Mouse (Mus musculus): Measurements from ENCODE around the gene Cdk5rap3.

GRCm38 (mm10) chr11:96933562-96934276 lies 17.4 kb upstream of the Cdk5rap3 start:
- no peak for TF ChIP-seq MAZ (IDR thresholded peaks at IDR 0.05; ENCODE audit: low read depth, low read length)
- TF ChIP-seq HCFC1 (IDR thresholded peaks at IDR 0.05; ENCODE audit: low read depth, low read length) = no peak
- TF ChIP-seq POLR2A (IDR thresholded peaks at IDR 0.05; ENCODE audit: control insufficient read depth in 1 of 2, insufficient read depth in 1 of 2, low read depth in 1 of 2, low read length in 2 of 2, poor library complexity in 1 of 2) = no peak
- TF ChIP-seq TCF12 (IDR thresholded peaks at IDR 0.05; ENCODE audit: low read depth, low read length) = no peak
- TF ChIP-seq TBP (IDR thresholded peaks at IDR 0.05; ENCODE audit: low read depth, low read length) = no peak
- no peak for TF ChIP-seq CTCF (IDR thresholded peaks at IDR 0.05 in 2 of 3, conservative IDR thresholded peaks at IDR 0.05 in 1 of 3; ENCODE audit: control insufficient read depth in 1 of 3, insufficient read depth in 1 of 3, low read depth in 2 of 3, low read length in 3 of 3, poor library complexity in 1 of 3, severe bottlenecking in 1 of 3)
- TF ChIP-seq MYC (IDR thresholded peaks at IDR 0.05; ENCODE audit: low read depth, low read length) = no peak
- no peak for TF ChIP-seq UBTF (IDR thresholded peaks at IDR 0.05; ENCODE audit: borderline replicate concordance, insufficient read depth, low read depth, low read length)
- TF ChIP-seq POLR2AphosphoS2 (IDR thresholded peaks at IDR 0.05; ENCODE audit: low read length) = no peak
- no peak for TF ChIP-seq E2F4 (IDR thresholded peaks at IDR 0.05; ENCODE audit: borderline replicate concordance, low read depth, low read length)
- TF ChIP-seq RAD21 (IDR thresholded peaks at IDR 0.05; ENCODE audit: low read depth, low read length) = no peak
- no peak for TF ChIP-seq SIN3A (IDR thresholded peaks at IDR 0.05; ENCODE audit: low read length)
